Mouse (Mus musculus) forebrain, embryonic 14.5 days (tissue): ENCODE measurements around the gene Etfa. TPM values are rescaled to one million over a fixed set of nuclear protein-coding genes. Genes with fewer than 3 reads are reported as not detected.
A peak's percentile ranks its signal among the peaks of the same experiment; 100 is the strongest.

Source experiments
- ATAC-seq: fragments of 200-750 bp; cut with Nextera tagmentation; 2 replicates; pipeline ENCODE4 v1.8.0; 2017; ENCODE audit warnings: mild to moderate bottlenecking, moderate library complexity
- DNase-seq: peaks from one replicate; pipeline ENCODE4 v3.0.0-alpha.2; 2015; ENCODE audit warnings: low spot score
- H3K27ac ChIP-seq: fragments of 300-500 bp; sonication (generic); 2 replicates; pipeline ENCODE4 v1.5.1; 2014; ENCODE audit warnings: low read depth, mild to moderate bottlenecking, control low read depth, low read length, moderate library complexity
- H3K27me3 ChIP-seq: fragments of 300-500 bp; sonication (generic); replicated peaks from 2 replicates; pipeline ENCODE4 v1.6.1; 2014; ENCODE audit warnings: low read length, control low read depth, mixed read lengths; ENCODE audit not compliant: control insufficient read depth, insufficient read depth
- H3K36me3 ChIP-seq: fragments of 300-500 bp; sonication (generic); 2 replicates; pipeline ENCODE4 v1.6.1; 2014; ENCODE audit warnings: low read length, control low read depth; ENCODE audit not compliant: control insufficient read depth, insufficient read depth
- H3K4me1 ChIP-seq: fragments of 300-500 bp; sonication (generic); 2 replicates; pipeline ENCODE4 v1.6.1; 2014; ENCODE audit warnings: antibody characterized with exemption, low read length, control low read depth; ENCODE audit not compliant: control insufficient read depth, insufficient read depth
- H3K4me2 ChIP-seq: fragments of 300-500 bp; sonication (generic); 2 replicates; pipeline ENCODE4 v1.6.1; 2014; ENCODE audit warnings: mild to moderate bottlenecking, control low read depth, low read length
- H3K4me3 ChIP-seq: fragments of 300-500 bp; sonication (generic); 2 replicates; pipeline ENCODE4 v1.5.1; 2014; ENCODE audit warnings: low read depth, low read length, control low read depth
- H3K9ac ChIP-seq: fragments of 300-500 bp; sonication (generic); 2 replicates; pipeline ENCODE4 v1.6.1; 2014; ENCODE audit warnings: mild to moderate bottlenecking, low read length, control low read depth, moderate library complexity
- H3K9me3 ChIP-seq: fragments of 300-500 bp; sonication (generic); replicated peaks from 2 replicates; pipeline ENCODE4 v1.6.1; 2016; ENCODE audit warnings: low read length, control low read depth, mixed read lengths; ENCODE audit not compliant: control insufficient read depth
- WGBS: fragments of 180-500 bp; shearing (Covaris S2); extraction: QIAGEN DNeasy Blood & Tissue Kit; methylation state at CpG from one replicate; pipeline ENCODE4 v1.1.7; 2014; 5-methylcytosine and 5-hydroxymethylcytosine counted together
- polyA plus RNA-seq: library from polyadenylated mRNA; unstranded; fragments of >200 nt; fragmentation: Nextera tagmentation; extraction: Ambion mirVana; gene quantifications from 2 replicates; pipeline ENCODE4 v1.2.1, GENCODE M21; 2014

Gene Etfa
- polyA plus RNA-seq, 1 experiment from 2014 or later = 111 TPM

- Histone ChIP-seq H3K36me3 (no peaks in the 10 kb centered on the region), H3K4me3 (no peak within 1 kb of the TSS), H3K27me3 (peaks cover 58% of the 10 kb centered on the region), H3K9ac (no peak within 1 kb of the TSS), H3K27ac (no peak within 1 kb of the TSS), H3K4me2 (no peak within 1 kb of the TSS), H3K9me3 (no peaks in the 10 kb centered on the region), H3K4me1 (peaks cover 5% of the 10 kb centered on the region; the same call in 1 of the 2 replicates)
- ATAC-seq = no peak
- 3% methylated on average over 4 of the region's 4 CpGs for WGBS
- DNase-seq = peak; percentile 49
These were observed 26.3 kb upstream of the Etfa start, which contains the start of gene Isl2 for GRCm38 (mm10) chr9:55538377-55538776. Isl2 (plus strand) TSS chr9:55538672.

- Histone ChIP-seq H3K9ac (no peak overlapping the region), H3K27ac (no peak overlapping the region), H3K27me3 (peaks cover 38% of the 10 kb centered on the region), H3K9me3 (no peaks in the 10 kb centered on the region), H3K4me2 (no peak overlapping the region), H3K36me3 (no peaks in the 10 kb centered on the region), H3K4me3 (no peak overlapping the region), H3K4me1 (no peaks in the 10 kb centered on the region)
- peak; percentile 83 for DNase-seq
- WGBS = 21% methylated on average over 3 of the region's 3 CpGs
- ATAC-seq = no peak
These were observed 23.9 kb upstream of the Etfa start for GRCm38 (mm10) chr9:55535907-55536306.

DNA sequence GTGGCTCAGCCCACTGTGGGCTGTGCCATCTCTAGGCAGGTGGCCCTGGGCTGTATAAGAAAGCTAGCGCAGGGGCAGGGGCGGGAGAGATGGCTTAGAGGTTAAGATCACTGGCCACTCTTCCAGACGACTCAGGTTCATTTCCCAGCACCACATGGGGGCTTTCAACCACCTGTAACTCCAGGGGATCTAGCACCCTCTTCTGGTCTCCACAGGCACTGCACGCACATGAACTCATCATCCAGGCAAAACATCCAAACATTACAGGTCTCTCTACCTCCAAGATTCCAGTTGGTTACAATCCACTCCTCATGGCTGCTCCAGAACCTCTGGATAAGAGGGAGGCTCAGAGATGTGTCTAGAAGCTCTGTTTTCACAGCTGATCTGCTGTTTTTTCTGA is 13.7 kb upstream of the Etfa start:
- Histone ChIP-seq H3K4me2 (no peak overlapping the region), H3K36me3 (no peaks in the 10 kb centered on the region), H3K9ac (no peak overlapping the region), H3K9me3 (no peaks in the 10 kb centered on the region), H3K27me3 (no peaks in the 10 kb centered on the region), H3K27ac (no peak overlapping the region), H3K4me3 (no peak overlapping the region), H3K4me1 (no peaks in the 10 kb centered on the region)
- ATAC-seq = no peak
- WGBS = 33% methylated on average over 4 of the region's 4 CpGs
- no peak for DNase-seq

DNA sequence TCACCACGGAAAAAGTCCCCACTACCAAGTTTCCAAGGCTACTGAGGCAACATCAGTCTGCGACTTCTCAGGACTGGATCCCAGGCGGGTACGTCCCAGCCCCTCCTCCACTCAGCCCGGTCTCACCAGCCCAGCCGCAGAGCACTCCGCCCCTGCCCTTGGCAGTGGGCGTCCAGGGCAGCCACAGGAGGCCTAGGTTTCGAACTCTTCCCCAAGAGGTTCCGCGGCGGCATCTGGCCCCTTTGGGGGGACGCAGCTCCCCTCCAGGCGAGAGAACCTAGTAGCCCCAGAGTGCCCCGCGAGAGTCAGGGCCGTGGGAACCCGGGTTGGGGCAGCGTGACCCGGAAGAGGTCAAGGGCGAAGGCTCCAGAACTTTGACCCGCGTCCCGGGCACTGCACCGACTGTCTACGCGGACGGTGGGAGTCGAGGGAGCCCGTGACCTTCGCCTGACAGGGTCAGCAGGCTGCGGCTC is 486 bp downstream of the Etfa start:
- peak; percentile 70 for ATAC-seq

GRCm38 (mm10) chr9:55510651-55511235 is 1.3 kb downstream of the Etfa start:
- Histone ChIP-seq H3K4me2 (peak overlapping the region; percentile 94), H3K4me1 (0 out of 2 replicates have a peak, but pooled peaks cover 2% of the 10 kb centered on the region), H3K36me3 (no peaks in the 10 kb centered on the region), H3K27me3 (0 out of 2 replicates have a peak, but pooled peaks cover 2% of the 10 kb centered on the region), H3K27ac (no peak overlapping the region), H3K9ac (peak overlapping the region; percentile 84; the same call in 1 of the 2 replicates), H3K4me3 (peak overlapping the region; percentile 76; the same call in 1 of the 2 replicates), H3K9me3 (no peaks in the 10 kb centered on the region)
- ATAC-seq = no peak
- no peak for DNase-seq
- WGBS = 84% methylated on average over 10 of the region's 10 CpGs

More for the DNA sequence above, 486 bp downstream of the Etfa start:
- peak overlapping the region; percentile 76 for H3K4me3 ChIP-seq
- 0 out of 2 replicates have a peak, but pooled peaks cover 2% of the 10 kb centered on the region for H3K27me3 ChIP-seq
- WGBS = under 1% methylated on average over 29 of the region's 32 CpGs
- peak overlapping the region; percentile 84 for H3K9ac ChIP-seq
- 0 out of 2 replicates have a peak, but pooled peaks cover 2% of the 10 kb centered on the region for H3K4me1 ChIP-seq
- no peaks in the 10 kb centered on the region for H3K9me3 ChIP-seq
- peak overlapping the region; percentile 94 for H3K4me2 ChIP-seq
- peak; percentile 47 for DNase-seq
- no peaks in the 10 kb centered on the region for H3K36me3 ChIP-seq
- peak overlapping the region; percentile 60; the same call in 1 of the 2 replicates for H3K27ac ChIP-seq

DNA sequence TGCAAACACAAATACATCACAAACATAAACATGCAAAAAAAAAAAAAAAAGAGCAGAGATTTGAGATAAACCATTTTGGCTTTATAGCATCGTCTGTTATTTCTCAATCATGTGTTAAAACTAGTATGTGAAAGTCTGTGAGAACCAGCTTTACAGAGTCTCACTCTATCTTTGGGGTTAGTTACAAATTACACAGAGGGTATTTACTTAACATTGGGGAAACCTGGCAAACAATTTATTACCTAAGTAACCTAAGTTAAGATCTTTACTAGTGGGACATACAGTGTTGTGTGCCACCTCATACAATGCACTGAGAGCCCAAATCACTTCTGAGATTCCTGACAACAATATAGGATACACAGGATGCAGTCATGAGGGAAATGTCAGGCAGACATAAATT is 2.3 kb downstream of the Etfa start:
- Histone ChIP-seq H3K4me2 (no peak overlapping the region), H3K27ac (no peak overlapping the region), H3K9ac (no peak overlapping the region), H3K36me3 (no peaks in the 10 kb centered on the region), H3K9me3 (no peaks in the 10 kb centered on the region), H3K4me1 (0 out of 2 replicates have a peak, but pooled peaks cover 2% of the 10 kb centered on the region), H3K4me3 (no peak overlapping the region), H3K27me3 (0 out of 2 replicates have a peak, but pooled peaks cover 2% of the 10 kb centered on the region)
- no peak for ATAC-seq
- 86% methylated on average over 1 of the region's 1 CpGs for WGBS
- DNase-seq = no peak

DNA sequence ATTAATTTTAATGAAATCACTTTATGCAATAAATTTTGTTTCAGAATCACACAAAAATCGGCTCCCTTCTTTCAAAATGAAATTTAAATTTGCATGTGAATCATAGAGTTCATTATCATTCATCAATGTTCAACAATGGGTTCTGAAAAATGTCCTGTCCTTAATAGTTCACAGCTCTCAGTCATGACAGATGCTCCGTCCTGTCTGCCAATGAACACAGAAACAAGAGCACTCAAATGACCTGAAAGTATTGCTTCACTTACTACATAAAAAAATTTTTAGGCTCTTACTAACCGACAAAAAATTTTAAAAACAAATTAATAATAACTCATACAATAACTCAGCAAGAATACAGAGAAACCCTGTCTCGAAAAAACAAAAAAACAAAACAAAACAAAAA is 3.3 kb downstream of the Etfa start:
- DNase-seq (peak; percentile 3), ATAC-seq (no peak)
- 61% methylated on average over 4 of the region's 4 CpGs for WGBS

DNA sequence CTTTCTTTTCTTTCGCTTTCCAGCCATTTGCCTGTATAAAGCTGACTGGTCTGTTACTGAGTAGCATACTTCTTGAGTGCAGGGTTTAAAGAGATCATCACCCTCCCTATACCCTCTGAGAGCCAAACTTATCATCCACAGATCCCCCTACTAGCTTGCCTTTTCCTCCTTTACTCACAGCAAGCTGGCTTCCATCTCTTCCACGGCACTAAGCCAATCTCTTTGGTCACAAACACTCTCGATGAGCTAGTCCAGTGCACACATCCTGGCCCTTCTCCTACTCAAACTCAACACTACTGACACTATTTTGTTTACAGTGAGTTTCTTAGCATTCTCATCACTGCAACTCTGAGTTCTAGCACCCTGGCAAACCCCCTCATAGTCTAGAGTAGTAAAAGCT is 4.1 kb downstream of the Etfa start:
- Histone ChIP-seq H3K27me3 (no peaks in the 10 kb centered on the region), H3K9me3 (no peaks in the 10 kb centered on the region), H3K27ac (no peak overlapping the region), H3K4me2 (no peak overlapping the region), H3K4me3 (no peak overlapping the region), H3K4me1 (0 out of 2 replicates have a peak, but pooled peaks cover 2% of the 10 kb centered on the region), H3K9ac (no peak overlapping the region), H3K36me3 (no peaks in the 10 kb centered on the region)
- DNase-seq (no peak), ATAC-seq (no peak)
- 84% methylated on average over 3 of the region's 3 CpGs for whole genome bisulfite sequencing

More for the DNA sequence above, 3.3 kb downstream of the Etfa start:
- Histone ChIP-seq H3K27me3 (0 out of 2 replicates have a peak, but pooled peaks cover 2% of the 10 kb centered on the region), H3K4me1 (0 out of 2 replicates have a peak, but pooled peaks cover 2% of the 10 kb centered on the region), H3K9ac (no peak overlapping the region), H3K27ac (no peak overlapping the region), H3K9me3 (no peaks in the 10 kb centered on the region), H3K4me3 (no peak overlapping the region), H3K36me3 (no peaks in the 10 kb centered on the region), H3K4me2 (no peak overlapping the region)

GRCm38 (mm10) chr9:55482116-55482515 is 29.9 kb downstream of the Etfa start:
- Histone ChIP-seq H3K9me3 (no peaks in the 10 kb centered on the region), H3K4me2 (no peak overlapping the region), H3K4me3 (no peak overlapping the region), H3K27ac (no peak overlapping the region), H3K9ac (no peak overlapping the region), H3K27me3 (no peaks in the 10 kb centered on the region), H3K36me3 (peaks cover 7% of the 10 kb centered on the region; the same call in 1 of the 2 replicates), H3K4me1 (no peaks in the 10 kb centered on the region)
- ATAC-seq (no peak), DNase-seq (peak; percentile 8)
- WGBS = 68% methylated on average over 2 of the region's 2 CpGs
